Mouse (Mus musculus) olfactory bulb, adult 2 months (tissue): ENCODE results near the gene Fxr2.

Experiments
- CTCF ChIP-seq: fragments of 200-500 bp; IDR thresholded peaks from 2 replicates; pipeline ENCODE4 v1.5.1; 2012; ENCODE audit warnings: low read depth, mild to moderate bottlenecking, low read length, moderate library complexity; ENCODE audit not compliant: insufficient read depth
- POLR2A ChIP-seq: fragments of 200-500 bp; IDR thresholded peaks from 2 replicates; pipeline ENCODE4 v1.6.1; 2012; ENCODE audit warnings: mild to moderate bottlenecking, low read depth, low read length, moderate library complexity; ENCODE audit not compliant: insufficient read depth

DNA sequence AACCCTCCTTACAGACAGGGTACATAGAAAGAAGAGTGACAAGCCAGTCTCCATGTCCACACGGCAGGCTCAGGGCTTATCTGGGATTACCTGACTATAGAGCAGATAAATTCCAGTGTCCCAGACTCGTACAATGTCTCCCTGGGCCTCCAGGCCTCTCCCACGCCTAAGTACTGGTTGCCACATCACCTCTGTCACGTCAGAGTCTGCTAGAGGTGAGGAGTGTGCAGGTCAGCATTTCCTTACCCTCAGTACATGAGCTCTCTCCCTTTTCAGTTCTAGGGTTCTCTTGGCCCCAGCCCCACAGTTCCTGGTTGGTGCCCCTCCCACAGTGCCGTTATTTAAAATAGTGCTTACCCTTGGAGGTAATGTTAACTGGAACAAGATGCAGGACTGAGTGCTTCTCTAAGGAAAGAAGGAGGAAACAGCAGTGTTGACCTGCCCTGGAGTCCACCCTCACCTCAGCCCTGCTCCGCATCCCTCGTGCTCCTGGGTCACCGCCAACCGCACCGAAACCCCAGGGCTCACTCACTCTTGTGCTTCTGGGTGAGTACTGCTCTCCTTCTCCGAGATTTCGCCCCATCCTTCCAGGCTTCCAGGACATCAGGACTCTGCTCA is 51.4 kb downstream of the Fxr2 start:
- no peak for TF ChIP-seq POLR2A
- no peak for TF ChIP-seq CTCF
